Mouse (Mus musculus) ZHBTc4 (cell line): ENCODE measurements around the gene Blnk.
A peak's percentile ranks its signal among the peaks of the same experiment; 100 is the strongest.

Source experiments
- DNase-seq: peaks from one replicate; pipeline ENCODE4 v3.0.0-alpha.2; 2011; ENCODE audit warnings: low read depth, low spot score

Blnk gene

DNA sequence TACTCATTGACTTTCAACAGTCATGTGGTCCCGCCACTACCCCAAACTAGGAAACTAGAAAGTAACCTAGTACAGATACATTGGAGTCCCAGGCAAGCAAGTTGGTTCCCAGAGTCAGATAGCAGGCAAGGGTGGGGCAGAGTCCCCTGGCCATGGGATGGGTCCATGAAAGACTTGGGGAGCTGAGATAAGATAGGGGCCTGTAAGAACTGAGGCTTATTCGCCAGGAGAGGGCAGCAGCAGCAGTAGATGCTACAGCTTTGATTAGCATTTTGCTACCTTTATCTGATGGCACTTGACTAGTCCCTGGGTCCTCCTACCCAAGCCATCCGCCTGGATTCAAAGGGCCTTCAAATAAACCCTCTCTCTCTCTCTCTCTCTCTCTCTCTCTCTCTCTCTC lies 5.2 kb upstream of the Blnk start:
- DNase-seq = no peak

GRCm38 (mm10) chr19:40998469-40999170 lies 4.3 kb upstream of the Blnk start:
- DNase-seq = no peak

GRCm38 (mm10) chr19:40996722-40997121 lies 2.4 kb upstream of the Blnk start:
- no peak for DNase-seq

GRCm38 (mm10) chr19:40995449-40996401 lies 1.4 kb upstream of the Blnk start:
- peak; percentile 37 for DNase-seq

DNA sequence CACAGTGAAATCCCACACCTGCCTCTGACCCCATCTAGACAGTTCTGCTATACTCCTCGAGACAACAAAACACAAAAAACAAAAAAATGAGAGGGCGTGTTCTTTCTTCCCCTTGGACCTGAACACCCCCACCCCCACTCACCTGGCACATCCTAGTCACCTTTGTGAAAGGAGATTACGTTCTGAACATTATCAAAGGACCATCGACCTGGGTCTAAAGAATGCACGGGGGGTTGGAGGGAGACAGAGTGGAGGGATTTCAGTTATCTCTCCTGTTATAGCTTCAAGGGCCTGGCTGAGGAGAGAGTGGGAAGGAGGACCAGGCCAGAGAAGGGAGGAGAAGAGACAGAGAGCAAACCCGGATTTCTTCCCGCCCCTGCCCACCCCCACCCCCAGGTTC lies 576 bp upstream of the Blnk start:
- no peak for DNase-seq

DNA sequence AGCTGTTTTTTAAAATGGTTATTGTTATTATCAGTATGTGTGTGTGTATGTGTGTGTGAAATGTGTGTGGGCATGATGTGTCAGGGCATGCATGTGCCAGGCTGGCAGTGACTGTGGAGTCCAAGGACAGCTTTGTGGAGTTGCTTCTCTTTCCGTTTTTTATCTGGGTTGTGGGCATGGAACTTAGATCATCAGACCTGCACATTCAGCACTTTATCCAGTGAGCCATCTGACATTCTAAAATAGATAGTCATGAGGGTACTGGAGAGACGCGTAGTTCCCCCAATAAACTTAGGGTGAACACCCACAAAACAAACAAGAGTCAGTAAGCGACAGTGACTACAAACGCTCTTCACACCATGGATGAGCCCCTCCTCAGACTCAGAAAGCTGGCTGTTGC lies 979 bp downstream of the Blnk start:
- DNase-seq = no peak

DNA sequence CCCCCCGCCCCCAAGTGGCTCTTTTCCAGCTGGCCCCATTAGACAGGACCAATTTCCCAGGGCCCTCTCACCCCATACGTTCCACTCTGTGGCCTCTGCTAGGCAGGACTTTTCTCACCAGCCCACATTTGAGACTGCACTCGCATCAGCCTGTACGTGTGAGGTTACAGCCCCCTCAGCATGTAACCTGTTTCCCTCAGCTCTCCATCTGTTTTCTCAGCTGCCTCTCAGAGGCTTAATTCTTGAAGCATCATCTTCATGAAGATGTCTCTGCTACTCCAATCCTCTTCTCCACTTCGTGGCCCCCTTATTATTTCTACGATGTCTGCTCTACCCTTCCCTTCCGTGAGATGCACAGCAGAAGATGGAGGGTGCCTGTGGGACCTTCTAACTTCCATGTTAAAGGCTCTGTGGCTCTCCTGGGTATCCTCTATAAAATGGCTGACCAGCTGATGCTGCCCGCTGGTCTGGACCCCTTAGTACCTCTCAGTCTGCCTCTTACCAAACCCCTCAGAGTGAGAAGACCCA lies 1.8 kb downstream of the Blnk start:
- no peak for DNase-seq

GRCm38 (mm10) chr19:40992096-40992495 lies 2.2 kb downstream of the Blnk start:
- no peak for DNase-seq

- DNase-seq = no peak
Observed at GRCm38 (mm10) chr19:40991626-40992025, 2.7 kb downstream of the Blnk start.

DNA sequence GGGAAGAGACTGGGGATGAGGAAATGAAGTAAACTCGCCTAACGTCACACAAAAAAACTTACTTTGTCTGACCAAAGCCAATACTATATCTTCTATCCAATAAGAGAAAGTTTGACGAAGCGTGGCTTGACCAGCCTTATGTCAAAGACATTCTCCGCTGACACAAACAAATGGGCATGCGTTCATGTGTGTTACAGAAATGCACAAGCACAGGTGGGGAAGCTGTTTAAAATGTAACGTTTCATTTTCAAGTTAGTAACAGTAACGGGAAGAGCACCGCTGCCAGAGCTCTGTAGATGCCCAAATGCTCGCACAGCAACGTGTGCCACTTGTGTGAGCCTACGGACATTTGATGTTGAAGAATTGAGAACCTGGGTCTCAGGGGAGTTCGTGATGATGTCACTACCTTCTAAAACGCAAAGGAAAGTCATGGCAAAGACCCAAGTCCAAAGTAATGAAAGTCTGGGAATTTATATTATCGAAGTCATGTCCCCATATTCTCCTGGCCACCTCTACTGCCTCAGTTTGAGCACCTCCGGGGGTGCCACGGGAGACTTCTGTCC lies 3.5 kb downstream of the Blnk start:
- DNase-seq = no peak

- no peak for DNase-seq
Observed at GRCm38 (mm10) chr19:40989961-40990600, 4.3 kb downstream of the Blnk start.

GRCm38 (mm10) chr19:40988856-40989255 lies 5.5 kb downstream of the Blnk start:
- no peak for DNase-seq

GRCm38 (mm10) chr19:40984536-40984935 lies 9.8 kb downstream of the Blnk start:
- DNase-seq = no peak

DNA sequence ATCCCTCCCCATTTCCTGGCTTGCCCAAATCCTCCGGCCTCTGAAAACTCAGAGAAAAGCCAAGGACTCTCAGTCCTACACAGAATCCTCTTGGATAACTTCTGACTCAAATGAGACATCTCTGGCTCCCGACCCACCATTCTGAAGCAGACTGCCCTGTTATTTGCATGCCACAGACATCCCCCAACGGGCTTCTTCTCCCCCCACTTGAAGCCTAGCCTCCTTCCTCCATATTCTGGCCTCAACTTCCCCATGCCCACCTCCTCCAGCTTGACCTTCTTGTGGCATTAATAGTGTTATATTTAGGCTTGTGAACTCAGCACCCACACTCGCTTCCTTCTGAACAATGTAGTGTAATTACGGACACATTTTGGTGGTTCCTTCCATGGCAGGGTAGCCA lies 13.7 kb downstream of the Blnk start:
- DNase-seq = no peak

GRCm38 (mm10) chr19:40978026-40978425 lies 16.3 kb downstream of the Blnk start:
- DNase-seq = no peak

GRCm38 (mm10) chr19:40976946-40977917 lies 17.1 kb downstream of the Blnk start:
- DNase-seq = no peak

GRCm38 (mm10) chr19:40971273-40971914 lies 22.9 kb downstream of the Blnk start:
- no peak for DNase-seq

- no peak for DNase-seq
Observed at GRCm38 (mm10) chr19:40970775-40971174, 23.6 kb downstream of the Blnk start.

- DNase-seq = no peak
Observed at GRCm38 (mm10) chr19:40970301-40970700, 24.0 kb downstream of the Blnk start.
